Mouse (Mus musculus) hindbrain, embryonic 14.5 days (tissue): Measurements from ENCODE around the gene Atxn2. TPM values are rescaled to one million over a fixed set of nuclear protein-coding genes. Genes with fewer than 3 reads are reported as not detected.

Experiments used
- ATAC-seq: fragments of 200-750 bp; cut with Nextera tagmentation; 2 replicates; pipeline ENCODE4 v1.8.0; 2017; ENCODE audit warnings: moderate number of reproducible peaks, mild to moderate bottlenecking, moderate TSS enrichment, moderate library complexity; ENCODE audit not compliant: low FRiP score
- DNase-seq: peaks from one replicate; pipeline ENCODE4 v3.0.0-alpha.2; 2015; ENCODE audit warnings: low spot score
- H3K27ac ChIP-seq: fragments of 300-500 bp; sonication (generic); 2 replicates; pipeline ENCODE4 v1.5.1; 2014; ENCODE audit warnings: mild to moderate bottlenecking, moderate library complexity
- H3K27me3 ChIP-seq: fragments of 300-500 bp; sonication (generic); 2 replicates; pipeline ENCODE4 v1.6.1; 2014; ENCODE audit warnings: mild to moderate bottlenecking, low read length, mixed read lengths; ENCODE audit not compliant: control insufficient read depth, insufficient read depth
- H3K36me3 ChIP-seq: fragments of 300-500 bp; sonication (generic); replicated peaks from 2 replicates; pipeline ENCODE4 v1.6.1; 2014; ENCODE audit not compliant: control insufficient read depth, insufficient read depth
- H3K4me1 ChIP-seq: fragments of 300-500 bp; sonication (generic); replicated peaks from 2 replicates; pipeline ENCODE4 v1.6.1; 2014; ENCODE audit warnings: antibody characterized with exemption, low read length, mixed read lengths; ENCODE audit not compliant: control insufficient read depth, insufficient read depth
- H3K4me2 ChIP-seq: fragments of 300-500 bp; sonication (generic); replicated peaks from 2 replicates; pipeline ENCODE4 v1.6.1; 2014; ENCODE audit warnings: mild to moderate bottlenecking, moderate library complexity
- H3K4me3 ChIP-seq: fragments of 300-500 bp; sonication (generic); replicated peaks from 2 replicates; pipeline ENCODE4 v1.5.1; 2014; ENCODE audit warnings: mild to moderate bottlenecking, low read length
- H3K9ac ChIP-seq: fragments of 300-500 bp; sonication (generic); 2 replicates; pipeline ENCODE4 v1.6.1; 2014
- H3K9me3 ChIP-seq: fragments of 300-500 bp; sonication (generic); 2 replicates; pipeline ENCODE4 v1.6.1; 2016; ENCODE audit warnings: low read length; ENCODE audit not compliant: control insufficient read depth
- WGBS: fragments of 180-500 bp; shearing (Covaris S2); extraction: QIAGEN DNeasy Blood & Tissue Kit; methylation state at CpG from one replicate; pipeline ENCODE4 v1.1.7; 2014; 5-methylcytosine and 5-hydroxymethylcytosine counted together
- polyA plus RNA-seq: library from polyadenylated mRNA; unstranded; fragments of >200 nt; fragmentation: Nextera tagmentation; extraction: Ambion mirVana; gene quantifications from 2 replicates; pipeline ENCODE4 v1.2.1, GENCODE M21; 2014

The Atxn2 gene
- polyA plus RNA-seq, 1 experiment from 2014 or later = 90.5 TPM

DNA sequence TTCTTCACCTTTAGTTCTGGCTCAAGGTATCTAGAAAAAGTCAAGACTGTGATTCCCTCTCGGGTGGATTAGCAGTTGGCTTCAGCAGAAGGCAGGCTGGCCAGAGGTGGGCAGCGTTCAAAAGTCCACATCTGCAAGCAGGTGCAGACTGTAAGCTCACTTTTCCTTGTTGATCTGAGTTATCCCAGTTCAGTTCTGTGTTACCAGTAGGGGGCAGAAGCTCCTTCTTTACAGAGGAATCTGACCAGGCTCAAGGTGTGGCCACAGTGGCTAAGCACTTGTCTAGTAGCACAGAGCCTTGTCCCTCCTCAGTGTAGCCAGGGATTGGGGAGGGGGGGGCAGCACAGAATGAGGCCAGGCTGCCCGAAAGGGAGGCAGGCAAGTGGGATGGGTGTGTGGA is 103.9 kb downstream of the Atxn2 start:
- WGBS = 71% methylated on average over 3 of the region's 3 CpGs

DNA sequence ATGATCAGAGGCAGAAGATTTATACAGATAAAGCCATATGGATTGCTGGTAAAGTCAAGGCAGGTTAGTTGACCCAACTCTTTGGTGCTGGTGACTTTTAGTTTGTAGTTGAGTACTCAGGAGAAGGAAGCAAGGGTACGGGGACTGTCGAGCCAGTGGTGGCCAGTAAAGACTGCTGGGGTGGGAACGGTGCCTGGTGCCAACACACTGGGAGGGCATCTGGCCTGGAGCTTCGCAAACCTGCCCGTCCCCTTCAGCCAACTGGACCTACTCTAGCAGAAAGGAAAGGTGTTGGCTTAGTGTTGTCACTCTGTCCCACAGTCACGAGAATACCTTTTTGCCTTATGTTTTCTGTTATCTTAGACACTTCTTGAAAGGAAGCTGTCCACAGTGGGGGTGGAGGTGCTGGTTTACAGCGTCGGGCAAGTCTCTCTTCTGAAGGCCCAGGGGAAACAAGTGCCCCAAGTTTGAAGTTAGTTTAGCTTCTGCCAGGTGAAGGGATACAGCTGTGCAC is 104.8 kb downstream of the Atxn2 start:
- H3K27ac ChIP-seq = no peak overlapping the region
- H3K4me3 ChIP-seq = no peak overlapping the region
- ATAC-seq = no peak
- H3K27me3 ChIP-seq = no peaks in the 10 kb centered on the region
- 91% methylated on average over 8 of the region's 8 CpGs for WGBS
- H3K9ac ChIP-seq = no peak overlapping the region
- no peaks in the 10 kb centered on the region for H3K9me3 ChIP-seq
- peaks cover 97% of the 10 kb centered on the region for H3K36me3 ChIP-seq
- H3K4me2 ChIP-seq = no peak overlapping the region
- no peaks in the 10 kb centered on the region for H3K4me1 ChIP-seq
- DNase-seq = no peak

More for the DNA sequence above, 103.9 kb downstream of the Atxn2 start:
- H3K4me3 ChIP-seq = no peak overlapping the region
- H3K9ac ChIP-seq = no peak overlapping the region
- peaks cover 97% of the 10 kb centered on the region for H3K36me3 ChIP-seq
- no peaks in the 10 kb centered on the region for H3K4me1 ChIP-seq
- no peak for ATAC-seq
- no peak overlapping the region for H3K27ac ChIP-seq
- H3K9me3 ChIP-seq = no peaks in the 10 kb centered on the region
- no peak overlapping the region for H3K4me2 ChIP-seq
- DNase-seq = peak; percentile 62
- no peaks in the 10 kb centered on the region for H3K27me3 ChIP-seq

DNA sequence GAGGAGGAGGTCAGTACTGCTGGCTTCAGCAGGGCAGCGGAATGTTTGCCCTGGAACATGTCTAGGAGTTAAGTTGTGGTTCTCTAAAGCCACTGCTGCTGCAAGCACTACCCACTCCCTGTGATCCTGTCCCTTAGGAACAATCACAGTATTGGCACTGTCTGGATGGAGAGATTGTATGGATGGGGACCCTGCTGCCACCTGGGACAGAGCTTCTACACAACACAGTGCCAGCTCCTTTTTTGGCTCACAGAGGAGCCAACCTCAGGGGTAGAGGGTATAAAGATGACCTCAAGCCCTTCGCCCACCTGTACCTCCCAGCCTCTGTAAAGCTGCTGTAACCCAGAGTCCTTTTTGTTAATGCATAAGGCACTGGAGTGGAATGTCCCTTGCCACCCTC is 105.5 kb downstream of the Atxn2 start:
- Histone ChIP-seq H3K4me3 (no peak overlapping the region), H3K36me3 (peaks cover 95% of the 10 kb centered on the region), H3K4me1 (no peaks in the 10 kb centered on the region), H3K9ac (no peak overlapping the region), H3K27me3 (no peaks in the 10 kb centered on the region), H3K4me2 (no peak overlapping the region), H3K27ac (no peak overlapping the region), H3K9me3 (no peaks in the 10 kb centered on the region)
- ATAC-seq (no peak), DNase-seq (no peak)
- WGBS = 96% methylated on average over 2 of the region's 2 CpGs

DNA sequence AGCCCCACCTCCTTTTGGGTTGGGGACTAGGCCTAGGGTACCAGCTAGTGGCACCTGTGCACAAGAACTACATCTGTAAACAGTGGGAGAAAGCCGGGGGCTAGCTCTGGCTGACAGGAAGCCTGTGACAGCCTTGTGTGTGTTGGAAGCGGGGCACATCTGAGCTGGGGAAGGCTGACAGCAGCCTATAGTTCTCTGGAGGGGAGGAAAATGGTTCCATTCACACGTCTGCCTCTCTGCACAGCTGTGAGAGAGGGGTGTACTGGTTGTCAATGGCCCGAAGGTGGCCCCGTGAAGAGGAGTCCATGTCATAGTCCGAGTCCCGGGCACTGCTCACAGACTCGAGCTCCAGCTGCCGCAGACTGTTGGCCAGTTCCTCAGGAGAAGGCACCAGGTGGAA is 106.4 kb downstream of the Atxn2 start:
- no peak for DNase-seq
- no peak overlapping the region for H3K4me3 ChIP-seq
- no peaks in the 10 kb centered on the region for H3K9me3 ChIP-seq
- H3K27me3 ChIP-seq = no peaks in the 10 kb centered on the region
- ATAC-seq = no peak
- H3K36me3 ChIP-seq = peaks cover 86% of the 10 kb centered on the region
- 90% methylated on average over 9 of the region's 9 CpGs for WGBS
- no peak overlapping the region for H3K9ac ChIP-seq
- H3K4me2 ChIP-seq = no peak overlapping the region
- no peak overlapping the region for H3K27ac ChIP-seq
- H3K4me1 ChIP-seq = no peaks in the 10 kb centered on the region

DNA sequence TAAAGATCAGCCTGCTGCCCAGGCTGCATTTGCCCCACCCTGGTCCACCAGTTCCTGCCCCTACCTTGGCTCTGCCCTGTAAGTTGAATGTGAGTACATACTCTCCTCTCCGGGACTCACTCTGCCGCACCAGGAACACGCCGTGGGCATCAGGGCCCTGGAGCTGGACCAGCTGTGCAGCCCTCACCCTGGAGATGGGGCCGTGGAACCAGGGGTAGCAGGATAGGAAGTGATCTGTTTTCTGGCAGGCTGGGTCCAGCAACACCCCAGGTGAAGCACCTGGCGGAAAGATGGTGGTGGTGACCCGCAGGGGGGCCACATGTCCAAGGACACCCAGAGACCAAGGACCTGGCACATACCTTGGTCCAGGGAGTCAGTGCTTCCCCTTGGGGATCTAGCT is 107.3 kb downstream of the Atxn2 start:
- Histone ChIP-seq H3K9ac (no peak overlapping the region), H3K4me2 (no peak overlapping the region), H3K27ac (no peak overlapping the region), H3K4me1 (no peaks in the 10 kb centered on the region), H3K9me3 (no peaks in the 10 kb centered on the region), H3K27me3 (no peaks in the 10 kb centered on the region), H3K4me3 (no peak overlapping the region), H3K36me3 (peaks cover 79% of the 10 kb centered on the region)
- ATAC-seq (no peak), DNase-seq (no peak)
- WGBS = 97% methylated on average over 7 of the region's 7 CpGs

DNA sequence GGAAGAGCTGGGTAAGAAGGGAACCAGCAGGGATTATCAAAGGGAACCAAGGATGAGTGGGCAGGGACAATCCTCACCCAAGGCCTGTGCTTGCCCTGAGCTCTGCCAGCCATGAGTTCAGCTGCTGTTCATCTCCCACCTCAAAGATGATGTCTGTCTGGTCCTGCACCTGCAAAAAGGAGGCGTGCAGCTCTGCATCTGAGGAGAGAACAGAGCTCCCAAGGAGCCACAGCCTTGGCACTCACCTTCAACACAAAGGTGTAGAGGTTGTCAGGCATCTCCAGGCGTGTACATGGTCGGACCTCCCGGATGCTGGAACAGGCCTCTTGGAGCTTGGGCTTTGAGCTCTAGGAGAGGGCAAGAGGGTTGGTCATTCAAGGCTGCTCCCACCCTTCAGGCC is 107.7 kb downstream of the Atxn2 start:
- H3K9me3 ChIP-seq = no peaks in the 10 kb centered on the region
- DNase-seq = no peak

DNA sequence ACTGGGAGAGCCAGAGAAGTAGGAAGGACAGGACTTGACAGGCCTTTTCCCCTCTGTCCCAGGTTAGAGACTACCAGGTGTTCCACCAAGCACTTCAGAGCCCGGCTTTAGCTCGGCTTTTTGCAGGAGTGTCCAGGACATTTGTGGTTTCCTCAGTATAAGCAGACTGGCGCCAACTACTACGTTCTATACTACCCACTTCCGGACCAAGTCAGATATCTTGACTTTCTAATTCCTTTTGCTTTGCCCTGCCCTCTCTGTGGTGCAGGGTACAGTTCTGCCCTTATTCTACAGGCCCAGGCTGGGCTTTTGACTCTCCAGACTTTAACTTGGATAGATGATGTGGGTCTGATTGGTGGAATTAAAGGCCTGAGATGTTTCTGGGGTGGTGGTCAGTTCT is 108.4 kb downstream of the Atxn2 start:
- no peak for DNase-seq
- H3K4me3 ChIP-seq = no peak overlapping the region
- H3K9ac ChIP-seq = no peak overlapping the region
- no peak for ATAC-seq
- H3K9me3 ChIP-seq = no peaks in the 10 kb centered on the region
- no peak overlapping the region for H3K27ac ChIP-seq
- 96% methylated on average over 5 of the region's 5 CpGs for whole genome bisulfite sequencing
- no peaks in the 10 kb centered on the region for H3K4me1 ChIP-seq
- no peak overlapping the region for H3K4me2 ChIP-seq
- peaks cover 71% of the 10 kb centered on the region for H3K36me3 ChIP-seq
- no peaks in the 10 kb centered on the region for H3K27me3 ChIP-seq

More for the DNA sequence above, 107.7 kb downstream of the Atxn2 start:
- Histone ChIP-seq H3K27me3 (no peaks in the 10 kb centered on the region), H3K4me2 (no peak overlapping the region), H3K36me3 (peaks cover 77% of the 10 kb centered on the region), H3K4me3 (no peak overlapping the region), H3K9ac (no peak overlapping the region), H3K4me1 (no peaks in the 10 kb centered on the region), H3K27ac (no peak overlapping the region)
- no peak for ATAC-seq
- WGBS = 94% methylated on average over 4 of the region's 4 CpGs

DNA sequence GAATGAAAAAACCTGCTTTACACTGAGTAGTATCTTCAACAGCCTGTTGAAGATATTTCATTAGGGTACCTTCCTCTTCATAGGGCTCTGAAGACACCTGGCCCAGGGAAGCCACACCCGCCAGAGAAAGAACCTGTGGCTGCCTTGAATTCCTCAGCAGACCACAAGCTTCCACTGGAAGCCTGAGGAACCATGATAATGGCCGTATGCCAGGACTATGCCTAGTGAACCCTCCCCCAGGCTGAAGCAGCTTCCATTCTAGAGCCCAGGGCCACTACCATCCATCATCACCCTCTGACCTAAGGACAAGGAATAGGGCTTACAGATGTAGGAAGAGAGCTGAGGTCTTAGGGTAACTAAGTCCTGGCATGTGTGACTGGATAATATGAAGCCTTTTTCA is 109.0 kb downstream of the Atxn2 start:
- H3K36me3 ChIP-seq = peaks cover 67% of the 10 kb centered on the region
- ATAC-seq = no peak

DNA sequence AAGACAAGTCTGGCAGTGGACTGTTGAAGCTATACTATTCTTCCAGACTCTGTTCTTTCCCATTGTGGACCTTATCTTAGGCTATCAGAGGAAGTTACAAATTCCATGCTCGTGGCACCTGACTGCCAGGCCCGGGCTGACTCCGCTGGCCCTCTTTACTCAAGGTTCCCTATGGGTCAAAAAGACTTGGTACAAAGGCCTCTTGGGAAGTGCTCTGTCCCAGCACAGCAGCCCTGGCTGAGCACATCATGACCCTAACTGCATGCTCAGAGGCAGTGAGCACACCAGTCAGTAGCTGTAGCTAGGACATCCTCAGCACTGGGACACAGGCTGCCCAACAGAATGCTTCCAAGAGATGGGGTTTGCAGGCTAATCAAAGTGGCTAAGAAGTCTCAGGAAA is 109.5 kb downstream of the Atxn2 start:
- 89% methylated on average over 3 of the region's 3 CpGs for WGBS
- peaks cover 62% of the 10 kb centered on the region for H3K36me3 ChIP-seq
- no peak for ATAC-seq

More for the DNA sequence above, 109.0 kb downstream of the Atxn2 start:
- H3K27ac ChIP-seq = no peak overlapping the region
- H3K4me3 ChIP-seq = no peak overlapping the region
- 82% methylated on average over 2 of the region's 2 CpGs for WGBS
- H3K4me2 ChIP-seq = no peak overlapping the region
- H3K27me3 ChIP-seq = no peaks in the 10 kb centered on the region
- DNase-seq = no peak
- no peaks in the 10 kb centered on the region for H3K4me1 ChIP-seq
- no peak overlapping the region for H3K9ac ChIP-seq
- H3K9me3 ChIP-seq = no peaks in the 10 kb centered on the region

DNA sequence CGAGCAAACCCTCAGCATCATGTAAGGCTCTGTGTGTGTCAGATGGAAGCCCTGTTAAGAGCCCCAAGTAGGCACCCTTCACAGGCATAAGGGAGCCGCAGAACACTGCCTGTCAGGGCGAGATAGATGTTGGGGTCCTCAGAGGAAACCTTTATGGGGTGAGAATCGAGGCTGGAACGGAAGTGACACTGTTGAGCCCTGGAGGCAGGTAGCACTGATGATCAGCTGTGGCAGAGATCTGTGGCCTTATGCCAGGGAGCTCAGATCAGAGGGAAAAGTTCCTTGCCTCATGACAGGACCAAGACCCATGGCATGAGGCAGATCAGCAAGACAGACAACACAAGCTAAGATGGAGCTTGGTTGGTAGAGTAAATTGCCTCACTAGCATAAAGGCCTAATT is 110.0 kb downstream of the Atxn2 start:
- Histone ChIP-seq H3K4me3 (no peak overlapping the region), H3K4me1 (no peaks in the 10 kb centered on the region), H3K9ac (no peak overlapping the region), H3K27me3 (no peaks in the 10 kb centered on the region), H3K9me3 (no peaks in the 10 kb centered on the region), H3K27ac (no peak overlapping the region), H3K36me3 (peaks cover 58% of the 10 kb centered on the region), H3K4me2 (no peak overlapping the region)
- DNase-seq = no peak
- ATAC-seq = no peak
- WGBS = 87% methylated on average over 5 of the region's 5 CpGs

More for the DNA sequence above, 109.5 kb downstream of the Atxn2 start:
- no peaks in the 10 kb centered on the region for H3K9me3 ChIP-seq
- no peak overlapping the region for H3K4me2 ChIP-seq
- no peak for DNase-seq
- no peaks in the 10 kb centered on the region for H3K27me3 ChIP-seq
- no peak overlapping the region for H3K27ac ChIP-seq
- no peak overlapping the region for H3K9ac ChIP-seq
- H3K4me1 ChIP-seq = no peaks in the 10 kb centered on the region
- H3K4me3 ChIP-seq = no peak overlapping the region
